ENCODE assay signal across 7 mouse cellular contexts in the genomic region with DNA sequence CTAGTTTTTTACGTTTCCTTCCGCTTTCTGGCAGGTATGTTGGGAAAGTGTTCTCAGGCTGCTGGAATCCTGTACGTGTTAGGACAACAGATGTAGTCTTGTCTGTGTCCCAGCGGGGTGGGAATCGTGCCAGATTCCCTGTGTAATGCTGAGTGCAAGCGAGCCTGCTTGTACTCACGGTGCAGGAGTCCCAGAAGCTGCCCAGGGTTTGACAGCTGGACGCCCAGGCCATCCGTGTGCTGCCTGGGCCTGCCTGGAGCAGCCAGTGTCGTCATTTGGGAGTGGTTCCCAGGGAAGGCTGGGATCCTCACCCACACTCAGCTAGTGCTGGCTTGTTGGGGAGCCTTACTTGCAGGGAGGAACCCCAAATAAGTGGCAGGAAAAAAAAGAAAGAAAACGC. TPM values are rescaled to one million over a fixed set of nuclear protein-coding genes. Genes with fewer than 3 reads are reported as not detected.
DNase-seq lines count a peak whose midpoint lies in the region; ATAC-seq and TF ChIP-seq lines count a peak whose summit lies in the region.

No protein-coding gene starts in this region.

- no peak for TF ChIP-seq POLR2A in small intestine, adult 2 months (IDR thresholded peaks at IDR 0.05; ENCODE audit: low read depth, low read length)

- no peak overlapping the region for H3K4me3 ChIP-seq in embryonic facial prominence, embryonic 15.5 days (replicated peaks)
- no peak overlapping the region for H3K4me3 ChIP-seq in small intestine, adult 2 months (ENCODE audit: low read depth, low read length)

- H3K9ac ChIP-seq in embryonic facial prominence, embryonic 15.5 days, result no peak overlapping the region

- no peaks in the 10 kb centered on the region for H3K9me3 ChIP-seq in embryonic facial prominence, embryonic 15.5 days (replicated peaks)

- H3K36me3 ChIP-seq in embryonic facial prominence, embryonic 15.5 days, result no peaks in the 10 kb centered on the region
- H3K36me3 ChIP-seq in small intestine, adult 2 months (ENCODE audit: control insufficient read depth, insufficient read depth, low read length), result peaks cover 20% of the 10 kb centered on the region

- intact Hi-C loops in heart, postnatal 25 days (cut with DNase I), result no loop called here

- peak; percentile 44 to 60 for DNase-seq in kidney, postnatal 4 days
- no peak for DNase-seq in kidney, adult 18-20 months
- DNase-seq in R1 (ENCODE audit: low read depth, low spot score), result peak; percentile 40
- DNase-seq in heart, postnatal 25 days (ENCODE audit: low spot score), result peak; percentile 41

- no peak for TF ChIP-seq CTCF in small intestine, adult 2 months (IDR thresholded peaks at IDR 0.05; ENCODE audit: extremely low read depth, insufficient read length, insufficient replicate concordance, low read depth, low read length)

- ATAC-seq in embryonic facial prominence, embryonic 15.5 days (ENCODE audit: insufficient number of reproducible peaks, low FRiP score, low TSS enrichment, low read depth), result peak; percentile 89
- no peak for ATAC-seq in monocyte, adult 5-6 weeks (replicated peaks; ENCODE audit: insufficient number of reproducible peaks, low FRiP score, low TSS enrichment, poor library complexity, severe bottlenecking)

- H3K4me1 ChIP-seq in embryonic facial prominence, embryonic 15.5 days, result peaks cover 8% of the 10 kb centered on the region; the same call in 1 of the 2 replicates
- peaks cover 11% of the 10 kb centered on the region for H3K4me1 ChIP-seq in small intestine, adult 2 months (ENCODE audit: control insufficient read depth, insufficient read depth, insufficient read length, low read length)

- no peak overlapping the region for H3K4me2 ChIP-seq in embryonic facial prominence, embryonic 15.5 days (replicated peaks)

- 25% methylated on average over 11 of the region's 11 CpGs for WGBS in embryonic facial prominence, embryonic 15.5 days
- 10% methylated on average over 11 of the region's 11 CpGs for WGBS in small intestine, adult 2 months

- H3K27ac ChIP-seq in embryonic facial prominence, embryonic 15.5 days (replicated peaks), result peak overlapping the region; percentile 76; the same call in 1 of the 2 replicates
- H3K27ac ChIP-seq in small intestine, adult 2 months (ENCODE audit: insufficient read depth, low read depth, low read length), result peak overlapping the region; percentile 25

- H3K27me3 ChIP-seq in embryonic facial prominence, embryonic 15.5 days, result peaks cover 2% of the 10 kb centered on the region; the same call in 1 of the 2 replicates
- H3K27me3 ChIP-seq in small intestine, adult 2 months (ENCODE audit: control insufficient read depth, insufficient read depth, low read length), result no peaks in the 10 kb centered on the region

RNA-seq across cellular contexts. Expression of gene Dsp, which starts 11.6 kb away (rescaled TPM):
- 48.5 and 57.2 TPM in 2 replicates for polyA plus RNA-seq in embryonic facial prominence, embryonic 15.5 days (2015; fragmentation: Nextera tagmentation; extraction: Ambion mirVana)
- total RNA-seq in heart, postnatal 25 days (2021), result 100 to 1,000 TPM; 435 to 451 TPM
- polyA plus RNA-seq in small intestine, adult 2 months (2012; rRNA removed), result 11.1 and 43.0 TPM in 2 replicates
- 0.29 to 0.39 TPM in 2 of 3 replicates, not detected in the other for total RNA-seq in monocyte, adult 5-6 weeks (2017)

RNA-seq across cellular contexts. Expression of gene Snrnp48, which starts 42.1 kb away (rescaled TPM):
- polyA plus RNA-seq in embryonic facial prominence, embryonic 15.5 days (2015; fragmentation: Nextera tagmentation; extraction: Ambion mirVana), result 32.9 and 39.3 TPM in 2 replicates
- 10 to 100 TPM in 1 of 2 experiments, 1 to 10 TPM in 1; 9.7 to 10.3 TPM for total RNA-seq in heart, postnatal 25 days (2021)
- polyA plus RNA-seq in small intestine, adult 2 months (2012; rRNA removed), result 9.9 and 20.9 TPM in 2 replicates
- total RNA-seq in monocyte, adult 5-6 weeks (2017), result 123 to 199 TPM (median 194 TPM) in 3 replicates

Comparison
In these comparisons a context has a peak if more than half of its experiments do, and no peak if none do; other contexts are left out.
1. RNA of gene Dsp, which starts 11.6 kb away (total RNA-seq): 435 to 451 TPM in heart, postnatal 25 days; 0.29 to 0.39 TPM in monocyte, adult 5-6 weeks; every median in the first group is over 100 times any median in the second.
2. RNA of gene Snrnp48, which starts 42.1 kb away (total RNA-seq): 123 to 199 TPM in monocyte, adult 5-6 weeks; 9.7 to 10.3 TPM in heart, postnatal 25 days; every median in the first group is over 10 times any median in the second.